Mouse (Mus musculus) thymus, adult 2 months (tissue): Measurements from ENCODE around the gene Timm44. TPM values are rescaled to one million over a fixed set of nuclear protein-coding genes. Genes with fewer than 3 reads are reported as not detected.

Experiments
- DNase-seq: peaks from one replicate; pipeline ENCODE4 v3.0.0; 2021
- H3K27ac ChIP-seq: fragments of 200-500 bp; 2 replicates; pipeline ENCODE4 v1.5.1; 2012; ENCODE audit warnings: low read length, control low read depth; ENCODE audit not compliant: control insufficient read depth, insufficient read depth
- H3K27me3 ChIP-seq: fragments of 200-500 bp; 2 replicates; pipeline ENCODE4 v1.6.1; 2012; ENCODE audit warnings: mild to moderate bottlenecking, low read length, moderate library complexity, mixed read lengths; ENCODE audit not compliant: control insufficient read depth, insufficient read depth
- H3K36me3 ChIP-seq: fragments of 200-500 bp; 2 replicates; pipeline ENCODE4 v1.6.1; 2012; ENCODE audit warnings: mild to moderate bottlenecking, low read length, moderate library complexity; ENCODE audit not compliant: control insufficient read depth, insufficient read depth
- H3K4me1 ChIP-seq: fragments of 200-500 bp; replicated peaks from 2 replicates; pipeline ENCODE4 v1.6.1; 2012; ENCODE audit warnings: low read length; ENCODE audit not compliant: control insufficient read depth, insufficient read depth
- H3K4me3 ChIP-seq: fragments of 200-500 bp; 2 replicates; pipeline ENCODE4 v1.5.1; 2012; ENCODE audit warnings: mild to moderate bottlenecking, low read length, control low read depth, moderate library complexity; ENCODE audit not compliant: control insufficient read depth, insufficient read depth
- CTCF ChIP-seq: fragments of 200-500 bp; IDR thresholded peaks from 2 replicates; pipeline ENCODE4 v1.5.1; 2012; ENCODE audit warnings: mild to moderate bottlenecking, control low read depth, low read length, moderate library complexity, borderline replicate concordance; ENCODE audit not compliant: control insufficient read depth, poor library complexity, insufficient read depth; ENCODE audit errors: extremely low read depth
- POLR2A ChIP-seq: fragments of 200-500 bp; IDR thresholded peaks from 2 replicates; pipeline ENCODE4 v1.6.1; 2012; ENCODE audit warnings: mild to moderate bottlenecking, low read length, control low read depth, moderate library complexity; ENCODE audit not compliant: control insufficient read depth, poor library complexity, insufficient read depth; ENCODE audit errors: extremely low read depth
- WGBS: fragments of 180-500 bp; shearing (Covaris S2); methylation state at CpG from one replicate; pipeline ENCODE4 v1.1.7; 2018; 5-methylcytosine and 5-hydroxymethylcytosine counted together
- polyA plus RNA-seq: library from polyadenylated mRNA; depleted of rRNA; stranded (reverse); fragments of >200 nt; gene quantifications from 2 replicates; pipeline ENCODE4 v1.2.3, GENCODE M21; 2012

Gene Timm44
- polyA plus RNA-seq, 1 experiment = 84.4 TPM

DNA sequence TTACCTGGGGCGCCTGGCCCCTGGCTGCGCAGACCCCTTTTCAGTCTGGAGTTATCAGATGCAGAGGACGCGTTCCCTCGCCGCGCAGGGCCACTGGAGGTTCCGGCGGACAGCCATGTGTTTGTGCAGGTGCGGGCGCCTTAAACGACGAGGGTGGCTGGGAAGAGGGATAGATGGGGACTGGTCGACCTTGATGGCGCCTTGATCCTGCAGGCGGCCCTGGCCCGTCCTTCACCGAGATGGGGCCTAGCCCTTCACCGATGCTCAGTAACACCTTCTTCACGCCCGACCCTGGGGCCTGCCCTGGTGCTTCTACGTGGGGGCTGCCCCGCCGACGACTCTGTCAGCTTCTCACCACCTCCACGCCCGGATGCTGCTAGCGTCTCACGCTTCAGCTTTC lies 26.5 kb downstream of the Timm44 start:
- no peak for DNase-seq
- Histone ChIP-seq H3K4me3 (no peak overlapping the region), H3K36me3 (peaks cover 23% of the 10 kb centered on the region), H3K4me1 (peaks cover 8% of the 10 kb centered on the region), H3K27ac (no peak overlapping the region), H3K27me3 (no peaks in the 10 kb centered on the region)
- 94% methylated on average over 29 of the region's 29 CpGs for WGBS
- TF ChIP-seq CTCF = no peak
- no peak for TF ChIP-seq POLR2A

- TF ChIP-seq POLR2A (no peak), CTCF (no peak)
- no peak within 1 kb of the TSS for H3K4me3 ChIP-seq
- peaks cover 30% of the 10 kb centered on the region for H3K36me3 ChIP-seq
- no peaks in the 10 kb centered on the region for H3K27me3 ChIP-seq
- WGBS = 93% methylated on average over 15 of the region's 15 CpGs
- H3K27ac ChIP-seq = no peak within 1 kb of the TSS
- DNase-seq = no peak
- H3K4me1 ChIP-seq = peaks cover 5% of the 10 kb centered on the region
These were observed 27.7 kb downstream of the Timm44 start, which contains the start of gene Tgfbr3l for GRCm38 (mm10) chr8:4247951-4248540. Gene Tgfbr3l, plus strand, starts transcription at chr8:4248214.

GRCm38 (mm10) chr8:4247241-4247640 lies 28.5 kb downstream of the Timm44 start:
- Histone ChIP-seq H3K27me3 (no peaks in the 10 kb centered on the region), H3K4me1 (0 out of 2 replicates have a peak, but pooled peaks cover under 1% of the 10 kb centered on the region), H3K27ac (no peak overlapping the region), H3K4me3 (no peak overlapping the region), H3K36me3 (peaks cover 30% of the 10 kb centered on the region)
- TF ChIP-seq POLR2A = no peak
- 92% methylated on average over 8 of the region's 8 CpGs for WGBS
- no peak for DNase-seq

DNA sequence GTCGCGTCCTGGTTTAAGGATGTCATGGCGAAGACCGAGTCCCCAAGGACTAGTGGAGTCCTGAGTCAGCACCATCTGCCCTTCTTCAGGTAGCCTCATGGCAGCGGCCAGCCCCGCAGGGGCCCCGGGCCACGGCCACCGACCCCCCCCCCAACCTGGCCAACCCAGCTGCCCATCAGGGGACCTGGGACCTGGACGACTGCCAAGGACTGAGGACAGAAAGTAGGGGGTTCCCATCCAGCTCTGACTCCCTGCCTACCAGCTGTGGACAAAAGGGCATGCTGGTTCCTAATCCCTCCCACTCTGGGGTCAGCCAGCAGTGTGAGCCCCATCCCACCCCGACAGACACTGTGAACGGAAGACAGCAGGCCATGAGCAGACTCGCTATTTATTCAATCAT lies 30.0 kb downstream of the Timm44 start:
- H3K4me3 ChIP-seq = no peak overlapping the region
- no peaks in the 10 kb centered on the region for H3K4me1 ChIP-seq
- H3K27ac ChIP-seq = no peak overlapping the region
- TF ChIP-seq POLR2A (no peak), CTCF (no peak)
- no peaks in the 10 kb centered on the region for H3K27me3 ChIP-seq
- H3K36me3 ChIP-seq = peaks cover 30% of the 10 kb centered on the region
- 98% methylated on average over 13 of the region's 13 CpGs for WGBS
- DNase-seq = no peak

GRCm38 (mm10) chr8:4245061-4245460 lies 30.7 kb downstream of the Timm44 start:
- Histone ChIP-seq H3K4me3 (no peak overlapping the region), H3K4me1 (peaks cover 6% of the 10 kb centered on the region), H3K27ac (no peak overlapping the region), H3K36me3 (peaks cover 30% of the 10 kb centered on the region), H3K27me3 (no peaks in the 10 kb centered on the region)
- WGBS = 98% methylated on average over 5 of the region's 5 CpGs
- DNase-seq = no peak
- TF ChIP-seq CTCF = no peak
- no peak for TF ChIP-seq POLR2A

- peaks cover 20% of the 10 kb centered on the region for H3K4me1 ChIP-seq
- 5% methylated on average over 19 of the region's 19 CpGs for WGBS
- no peak for DNase-seq
- no peaks in the 10 kb centered on the region for H3K27me3 ChIP-seq
- H3K27ac ChIP-seq = peak overlapping the region; percentile 62
- TF ChIP-seq CTCF (no peak), POLR2A (no peak)
- H3K4me3 ChIP-seq = peak overlapping the region; percentile 91
- H3K36me3 ChIP-seq = peaks cover 8% of the 10 kb centered on the region
These were observed 36.4 kb downstream of the Timm44 start for GRCm38 (mm10) chr8:4239193-4239890.
